Mouse (Mus musculus) myocyte (in vitro differentiated cells): ENCODE results near the gene Tor3a. TPM values are rescaled to one million over a fixed set of nuclear protein-coding genes. Genes with fewer than 3 reads are reported as not detected.

Source experiments
- H3K27me3 ChIP-seq: one replicate; pipeline ENCODE4 v1.6.1; 2011; ENCODE audit not compliant: control insufficient read depth, insufficient read depth, insufficient read length
- H3K36me3 ChIP-seq: one replicate; pipeline ENCODE4 v1.6.1; 2011; ENCODE audit not compliant: control insufficient read depth, insufficient read depth
- H3K4me2 ChIP-seq: one replicate; pipeline ENCODE4 v1.6.1; 2011; ENCODE audit warnings: low read depth, control low read depth
- H3K4me3 ChIP-seq: one replicate; pipeline ENCODE4 v1.5.1; 2011; ENCODE audit warnings: mild to moderate bottlenecking, control low read depth, moderate library complexity
- H3K79me2 ChIP-seq: one replicate; pipeline ENCODE4 v1.6.1; 2011; ENCODE audit not compliant: control insufficient read depth, insufficient read depth
- H3ac ChIP-seq: one replicate; pipeline ENCODE4 v1.6.1; 2011; ENCODE audit not compliant: control insufficient read depth, insufficient read length
- CEBPB ChIP-seq: IDR thresholded peaks from 2 replicates; pipeline ENCODE4 v1.6.1; 2011; ENCODE audit warnings: mild to moderate bottlenecking, moderate library complexity; ENCODE audit not compliant: poor library complexity, insufficient read depth, severe bottlenecking
- E2F4 ChIP-seq: IDR thresholded peaks from one replicate; pipeline ENCODE4 v1.6.1; 2011; ENCODE audit warnings: mild to moderate bottlenecking, control low read depth, moderate library complexity; ENCODE audit not compliant: insufficient read depth
- MAX ChIP-seq: IDR thresholded peaks from one replicate; pipeline ENCODE4 v1.6.1; 2011; ENCODE audit warnings: low read depth, mild to moderate bottlenecking, control low read depth
- MYOD1 ChIP-seq, 3 experiments: IDR thresholded peaks; one replicate each; pipeline ENCODE4 v1.6.1; 2011; ENCODE audit warnings: control low read depth in 2 of 3, low read depth in 2 of 3, mild to moderate bottlenecking in 2 of 3, moderate library complexity in 1 of 3; ENCODE audit not compliant: insufficient read length in 2 of 3, control insufficient read depth in 1 of 3
- MYOG ChIP-seq, 3 experiments: IDR thresholded peaks; one replicate each; pipeline ENCODE4 v1.6.1; 2011; ENCODE audit warnings: control low read depth in 2 of 3, low read depth in 2 of 3, mild to moderate bottlenecking in 2 of 3; ENCODE audit not compliant: insufficient read length in 2 of 3, control insufficient read depth in 1 of 3, insufficient read depth in 1 of 3
- POLR2A ChIP-seq: IDR thresholded peaks from one replicate; pipeline ENCODE4 v1.6.1; 2011; ENCODE audit warnings: low read depth, mild to moderate bottlenecking, control low read depth, moderate library complexity; ENCODE audit not compliant: insufficient read length
- POLR2AphosphoS2 ChIP-seq: IDR thresholded peaks from one replicate; pipeline ENCODE4 v1.6.1; 2011; ENCODE audit warnings: low read depth, control low read depth; ENCODE audit not compliant: insufficient read length
- REST ChIP-seq: IDR thresholded peaks from one replicate; pipeline ENCODE4 v1.6.1; 2011; ENCODE audit warnings: mild to moderate bottlenecking, control low read depth, moderate library complexity; ENCODE audit not compliant: insufficient read depth, insufficient read length
- SRF ChIP-seq: IDR thresholded peaks from one replicate; pipeline ENCODE4 v1.6.1; 2011; ENCODE audit warnings: low read depth; ENCODE audit not compliant: control insufficient read depth, insufficient read length
- TCF12 ChIP-seq: IDR thresholded peaks from one replicate; pipeline ENCODE4 v1.6.1; 2011; ENCODE audit warnings: mild to moderate bottlenecking, control low read depth; ENCODE audit not compliant: poor library complexity, insufficient read depth, severe bottlenecking
- TCF3 ChIP-seq: IDR thresholded peaks from one replicate; pipeline ENCODE4 v1.6.1; 2011; ENCODE audit warnings: low read depth, control low read depth; ENCODE audit not compliant: insufficient read length
- USF1 ChIP-seq: IDR thresholded peaks from one replicate; pipeline ENCODE4 v1.6.1; 2011; ENCODE audit warnings: low read depth, mild to moderate bottlenecking, control low read depth, moderate library complexity
- polyA plus RNA-seq: library from polyadenylated mRNA; unstranded; fragments of >200 nt; fragmentation: generic; extraction: Trizol; gene quantifications from one replicate; pipeline ENCODE4 v1.2.1, GENCODE M21; 2012; ENCODE audit warnings: missing spikeins

The Tor3a gene
- polyA plus RNA-seq, 1 experiment, result 45.9 TPM

DNA sequence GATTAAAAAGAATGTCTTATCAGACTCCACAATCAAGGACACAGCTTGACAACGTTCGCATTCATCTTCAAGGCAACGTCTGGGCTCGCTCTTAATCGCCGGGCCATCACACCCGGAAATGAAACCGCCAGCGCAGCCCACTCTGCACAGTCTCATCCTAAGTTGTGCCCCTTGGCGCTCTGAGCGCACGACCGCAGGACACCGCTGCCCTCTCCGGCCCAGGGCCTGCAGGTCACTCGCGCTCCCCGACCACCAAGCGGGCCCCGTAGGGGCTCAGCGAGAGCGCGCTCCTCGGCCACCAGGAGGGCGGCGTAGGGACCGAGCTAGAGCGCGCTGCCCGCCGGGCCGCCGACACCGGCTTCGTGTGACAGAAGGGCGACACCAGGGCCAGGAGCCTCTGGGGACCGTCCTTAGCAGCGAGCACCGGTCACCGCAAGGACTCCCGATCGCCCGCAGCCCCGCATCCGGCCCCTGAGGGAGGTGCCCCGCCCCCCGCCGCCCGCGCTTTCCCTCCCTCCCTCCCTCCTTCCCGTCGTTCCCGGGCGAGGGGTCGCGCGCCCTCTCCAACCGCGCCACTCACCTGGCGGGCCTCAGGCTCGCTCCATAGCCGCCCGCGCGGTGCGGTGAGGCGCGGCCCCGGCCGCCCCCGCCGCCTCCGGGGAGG is 44.3 kb upstream of the Tor3a start:
- TF ChIP-seq SRF, result no peak
- TF ChIP-seq CEBPB, result no peak
- TF ChIP-seq POLR2A, result no peak
- TF ChIP-seq POLR2AphosphoS2, result no peak
- TF ChIP-seq USF1, result no peak
- no peak for TF ChIP-seq TCF12
- TF ChIP-seq MAX, result no peak
- TF ChIP-seq REST, result no peak
- TF ChIP-seq MYOD1 (IDR thresholded peaks at IDR 0.05; ENCODE audit: control insufficient read depth in 1 of 3, insufficient read length in 2 of 3, low read depth in 2 of 3), result no peak
- TF ChIP-seq TCF3, result no peak
- TF ChIP-seq E2F4, result no peak
- TF ChIP-seq MYOG (IDR thresholded peaks at IDR 0.05; ENCODE audit: control insufficient read depth in 1 of 3, insufficient read depth in 1 of 3, insufficient read length in 2 of 3, low read depth in 2 of 3), result no peak
- Histone ChIP-seq H3K27me3 (no peaks in the 10 kb centered on the region), H3ac (peak overlapping the region; percentile 31), H3K36me3 (no peaks in the 10 kb centered on the region), H3K4me2 (peak overlapping the region; percentile 72), H3K4me3 (peak overlapping the region; percentile 47), H3K79me2 (peaks cover 17% of the 10 kb centered on the region)

DNA sequence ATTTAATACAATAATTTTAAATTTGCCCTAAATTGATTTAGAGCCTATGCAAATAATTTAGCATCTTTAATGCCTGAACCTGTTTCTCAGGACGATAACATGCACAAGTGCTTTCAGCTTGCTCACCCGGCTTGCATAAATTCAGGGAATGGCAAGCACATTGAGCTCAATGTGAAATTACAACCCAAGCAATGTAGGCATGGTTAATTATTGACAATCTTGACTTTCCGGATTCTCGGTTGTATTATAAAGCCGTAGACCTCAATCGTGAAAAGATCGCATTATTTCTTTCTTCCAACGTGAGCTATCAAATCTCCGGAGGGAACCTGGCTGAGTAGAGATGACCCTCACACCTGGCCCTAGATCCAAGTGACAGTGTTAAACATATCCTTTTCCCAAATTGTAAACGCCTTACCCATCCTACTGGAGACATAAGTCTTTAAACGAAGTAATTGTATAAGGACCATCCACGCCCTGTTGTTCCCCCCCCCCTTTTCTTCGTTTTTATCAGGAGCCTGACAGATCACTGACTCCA is 43.7 kb upstream of the Tor3a start:
- Histone ChIP-seq H3K27me3 (no peaks in the 10 kb centered on the region), H3K4me3 (peak overlapping the region; percentile 47), H3K79me2 (peaks cover 17% of the 10 kb centered on the region), H3K4me2 (peak overlapping the region; percentile 72), H3K36me3 (no peaks in the 10 kb centered on the region), H3ac (peak overlapping the region; percentile 31)
- TF ChIP-seq TCF12 (no peak), MYOG (IDR thresholded peaks at IDR 0.05; ENCODE audit: control insufficient read depth in 1 of 3, insufficient read depth in 1 of 3, insufficient read length in 2 of 3, low read depth in 2 of 3) (no peak), POLR2A (no peak), TCF3 (no peak), MYOD1 (IDR thresholded peaks at IDR 0.05; ENCODE audit: control insufficient read depth in 1 of 3, insufficient read length in 2 of 3, low read depth in 2 of 3) (no peak), CEBPB (no peak), USF1 (no peak)

DNA sequence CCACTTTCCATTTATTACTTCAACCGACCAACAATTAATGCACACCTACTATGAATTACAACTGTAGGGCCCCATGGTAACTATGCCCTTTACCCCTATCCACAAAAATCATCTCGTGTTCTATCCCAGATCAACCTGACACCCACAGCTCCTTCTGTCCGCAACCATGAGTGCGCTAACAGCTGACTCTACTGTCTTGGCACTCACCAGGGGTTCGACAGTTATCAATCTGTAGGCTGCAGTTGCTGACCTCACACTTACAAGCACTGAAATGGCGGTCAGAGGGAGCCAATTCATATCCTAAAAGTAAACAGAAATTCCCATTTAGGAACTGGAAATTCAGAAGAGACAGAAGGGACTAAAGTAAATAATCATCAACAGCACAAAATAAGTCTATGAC is 42.5 kb upstream of the Tor3a start:
- no peak for TF ChIP-seq MYOD1 (IDR thresholded peaks at IDR 0.05; ENCODE audit: control insufficient read depth in 1 of 3, insufficient read length in 2 of 3, low read depth in 2 of 3)
- no peak overlapping the region for H3ac ChIP-seq

DNA sequence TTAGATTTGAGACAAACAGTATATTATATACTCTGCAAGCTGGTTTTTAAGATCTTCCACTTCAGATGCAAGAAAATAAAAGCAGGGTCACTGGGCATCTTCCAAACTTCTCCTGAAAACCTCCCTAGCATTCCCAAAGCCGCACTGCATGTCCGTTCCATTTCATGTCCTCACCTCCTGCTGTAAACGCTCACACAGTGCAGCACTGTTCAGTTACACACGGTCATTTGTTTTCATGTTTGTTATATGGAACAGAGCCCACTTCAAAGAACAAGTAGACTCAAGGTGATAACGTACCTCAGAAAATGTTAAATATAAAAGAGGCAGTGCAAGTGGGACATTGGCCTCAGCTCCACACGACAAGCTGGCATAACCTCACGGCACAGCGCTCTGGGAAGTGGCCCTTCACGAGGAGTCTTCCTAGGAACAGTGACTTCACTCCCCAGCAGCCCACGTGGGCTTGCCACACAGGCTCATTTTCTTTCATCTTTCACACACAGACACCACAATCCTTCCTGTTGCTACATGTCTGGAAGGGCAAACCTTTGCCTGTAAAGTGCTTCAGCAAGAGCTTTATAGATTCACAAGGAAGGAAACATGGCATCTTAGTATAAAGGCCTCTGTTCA is 36.4 kb upstream of the Tor3a start:
- Histone ChIP-seq H3K27me3 (no peaks in the 10 kb centered on the region), H3K79me2 (peaks cover 22% of the 10 kb centered on the region), H3K4me3 (no peak overlapping the region), H3K4me2 (no peak overlapping the region), H3K36me3 (peaks cover 5% of the 10 kb centered on the region), H3ac (no peak overlapping the region)
- no peak for TF ChIP-seq MAX
- TF ChIP-seq POLR2A, result no peak
- TF ChIP-seq E2F4, result no peak
- no peak for TF ChIP-seq POLR2AphosphoS2
- TF ChIP-seq TCF3, result no peak
- no peak for TF ChIP-seq SRF
- no peak for TF ChIP-seq TCF12
- TF ChIP-seq CEBPB, result no peak
- TF ChIP-seq REST, result no peak
- no peak for TF ChIP-seq MYOD1 (IDR thresholded peaks at IDR 0.05; ENCODE audit: control insufficient read depth in 1 of 3, insufficient read length in 2 of 3, low read depth in 2 of 3)
- no peak for TF ChIP-seq USF1
- TF ChIP-seq MYOG (IDR thresholded peaks at IDR 0.05; ENCODE audit: control insufficient read depth in 1 of 3, insufficient read depth in 1 of 3, insufficient read length in 2 of 3, low read depth in 2 of 3), result no peak

More for the DNA sequence above, 42.5 kb upstream of the Tor3a start:
- no peak overlapping the region for H3K4me3 ChIP-seq
- H3K4me2 ChIP-seq, result no peak overlapping the region
- H3K79me2 ChIP-seq, result peaks cover 22% of the 10 kb centered on the region
- no peaks in the 10 kb centered on the region for H3K36me3 ChIP-seq
- no peaks in the 10 kb centered on the region for H3K27me3 ChIP-seq

DNA sequence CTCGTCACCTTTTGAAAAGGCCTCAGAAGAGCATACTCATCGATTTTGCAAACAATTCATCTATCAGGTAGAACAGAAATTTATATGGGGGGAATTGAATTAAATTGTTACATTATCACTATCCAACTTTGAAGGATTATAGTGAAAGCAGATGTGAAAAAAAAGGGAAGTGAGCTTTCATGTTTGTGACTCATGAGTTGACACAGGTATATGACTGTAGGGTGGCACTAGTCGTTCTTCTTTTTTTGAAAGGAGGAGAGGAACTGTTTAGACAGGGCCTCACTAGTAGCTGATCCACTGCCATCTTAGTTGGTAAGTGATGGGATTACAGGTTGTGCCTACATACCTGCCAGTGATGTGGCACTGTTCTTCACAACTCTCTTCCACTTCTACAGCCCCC is 34.5 kb upstream of the Tor3a start:
- Histone ChIP-seq H3ac (no peak overlapping the region), H3K4me3 (no peak overlapping the region), H3K36me3 (peaks cover 17% of the 10 kb centered on the region), H3K79me2 (peaks cover 22% of the 10 kb centered on the region), H3K4me2 (no peak overlapping the region), H3K27me3 (no peaks in the 10 kb centered on the region)
- TF ChIP-seq MYOD1 (IDR thresholded peaks at IDR 0.05; ENCODE audit: control insufficient read depth in 1 of 3, insufficient read length in 2 of 3, low read depth in 2 of 3) (no peak), POLR2AphosphoS2 (no peak)
